Mouse (Mus musculus): ENCODE data around the gene Ccnd3. TPM values are rescaled to one million over a fixed set of nuclear protein-coding genes. Genes with fewer than 3 reads are reported as not detected.

The Ccnd3 gene
- polyA plus RNA-seq (2015; fragmentation: Nextera tagmentation; extraction: Ambion mirVana), result 394 and 407 TPM in 2 replicates

DNA sequence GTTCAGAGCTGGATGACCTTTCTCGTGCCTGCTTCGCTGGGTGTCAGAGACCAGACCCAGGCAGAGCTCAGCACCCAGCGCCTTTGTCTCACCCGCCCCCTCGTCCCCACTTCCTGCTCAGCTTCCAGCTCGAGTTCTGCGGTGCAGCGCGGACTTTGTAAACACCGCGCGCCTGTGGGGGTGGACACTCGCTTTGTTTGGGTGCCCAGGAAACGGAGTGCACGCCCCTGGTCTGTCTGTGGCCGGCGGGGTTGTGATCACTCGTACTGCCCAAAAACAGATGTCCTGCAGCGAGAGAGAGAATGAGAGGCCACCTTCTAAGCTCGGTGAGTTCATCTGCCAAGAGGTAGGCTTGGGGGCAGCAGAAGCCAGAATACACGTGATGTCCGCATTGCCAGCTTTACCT lies at the start of gene Ccnd3:
Gene Ccnd3 (plus strand): TSS at position 111 of the 406 bp plus-strand sequence.
- ATAC-seq, result peak; percentile 13
- Histone ChIP-seq H3K27ac (peak within 1 kb of the TSS; percentile 64), H3K9me3 (no peaks in the 10 kb centered on the region), H3K4me2 (replicated peaks) (peak within 1 kb of the TSS; percentile 85), H3K27me3 (replicated peaks) (no peaks in the 10 kb centered on the region), H3K4me3 (replicated peaks) (peak within 1 kb of the TSS; percentile 46), H3K9ac (peak within 1 kb of the TSS; percentile 62), H3K4me1 (replicated peaks) (peaks cover 42% of the 10 kb centered on the region), H3K36me3 (no peaks in the 10 kb centered on the region)
- WGBS, result under 1% methylated on average over 22 of the region's 22 CpGs

DNA sequence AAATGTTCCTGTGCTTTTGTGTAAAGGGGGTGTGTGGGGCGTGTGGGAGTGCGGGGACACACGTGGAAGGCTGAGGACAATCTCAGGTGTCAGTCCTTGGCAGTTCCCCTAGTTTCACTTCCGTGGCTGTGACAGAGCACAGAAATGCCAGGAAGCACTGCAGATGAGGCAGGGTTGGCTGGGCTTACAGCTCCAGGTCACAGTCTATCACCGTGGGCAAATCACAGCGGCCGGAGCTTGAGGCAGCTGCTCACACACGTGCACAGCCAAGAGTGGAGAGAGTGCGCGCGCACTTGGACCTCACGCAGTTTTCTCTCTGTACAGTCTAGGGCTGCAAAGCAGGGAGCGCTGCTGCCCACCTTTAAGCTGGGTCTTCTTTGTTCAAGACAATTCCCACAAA lies 46.5 kb upstream of the Ccnd3 start:
- Histone ChIP-seq H3K36me3 (no peaks in the 10 kb centered on the region), H3K4me1 (replicated peaks) (peaks cover 29% of the 10 kb centered on the region), H3K27me3 (replicated peaks) (no peaks in the 10 kb centered on the region), H3K9ac (no peak overlapping the region), H3K4me3 (replicated peaks) (no peak overlapping the region), H3K4me2 (replicated peaks) (no peak overlapping the region), H3K27ac (no peak overlapping the region), H3K9me3 (no peaks in the 10 kb centered on the region)
- no peak for ATAC-seq
- WGBS, result 78% methylated on average over 13 of the region's 13 CpGs

DNA sequence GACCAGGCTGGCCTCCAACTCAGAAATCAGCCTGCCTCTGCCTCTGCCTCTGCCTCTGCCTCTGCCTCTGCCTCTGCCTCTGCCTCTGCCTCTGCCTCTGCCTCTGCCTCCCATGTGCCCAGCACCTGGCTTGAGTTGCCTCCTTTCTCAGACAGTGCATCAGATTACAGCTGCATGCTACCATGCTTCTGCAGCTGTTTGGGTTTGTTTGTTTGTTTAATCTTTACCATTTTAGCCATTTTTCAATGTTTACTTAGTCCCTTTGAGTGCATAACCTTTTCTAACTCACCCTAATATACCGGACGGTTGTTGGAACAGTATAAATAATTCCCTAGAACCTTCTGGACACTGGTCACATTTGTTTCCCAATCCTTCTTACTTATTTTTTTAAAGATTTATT lies 45.9 kb upstream of the Ccnd3 start:
- WGBS, result 86% methylated on average over 2 of the region's 2 CpGs
- Histone ChIP-seq H3K27ac (no peak overlapping the region), H3K9ac (no peak overlapping the region), H3K9me3 (no peaks in the 10 kb centered on the region), H3K4me2 (replicated peaks) (no peak overlapping the region), H3K36me3 (no peaks in the 10 kb centered on the region), H3K4me1 (replicated peaks) (peaks cover 30% of the 10 kb centered on the region), H3K4me3 (replicated peaks) (no peak overlapping the region), H3K27me3 (replicated peaks) (no peaks in the 10 kb centered on the region)
- no peak for ATAC-seq

DNA sequence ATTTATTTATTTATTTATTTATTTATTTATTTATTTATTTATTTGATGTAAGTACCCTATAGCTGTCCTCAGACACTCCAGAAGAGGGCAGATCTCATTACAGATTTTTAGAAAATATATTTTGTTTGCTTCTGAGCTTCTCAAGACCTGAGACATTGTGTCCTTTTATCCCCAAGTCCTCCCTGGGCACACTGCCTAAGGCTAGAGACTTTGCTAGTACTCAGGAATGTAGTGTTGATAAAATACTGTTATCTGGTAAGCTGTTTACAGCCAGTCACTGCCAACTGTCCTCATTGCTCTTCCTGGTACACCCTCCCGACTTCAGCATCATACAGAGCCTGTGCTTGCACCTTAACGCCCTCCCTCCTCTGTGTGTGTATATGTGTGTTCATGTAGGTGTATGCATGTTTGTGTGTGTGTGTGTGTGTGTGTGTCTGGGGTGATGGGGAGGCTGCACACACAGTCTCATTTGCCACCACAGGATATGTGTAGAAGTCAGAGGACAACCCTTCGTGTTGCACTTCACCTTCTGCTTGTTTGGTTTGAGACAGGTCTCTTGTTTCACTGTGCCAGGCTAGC lies 45.4 kb upstream of the Ccnd3 start:
- no peaks in the 10 kb centered on the region for H3K36me3 ChIP-seq
- no peaks in the 10 kb centered on the region for H3K27me3 ChIP-seq (replicated peaks)
- peaks cover 33% of the 10 kb centered on the region for H3K4me1 ChIP-seq (replicated peaks)
- no peak overlapping the region for H3K9ac ChIP-seq
- 47% methylated on average over 3 of the region's 3 CpGs for WGBS
- H3K4me3 ChIP-seq (replicated peaks), result no peak overlapping the region
- H3K9me3 ChIP-seq, result no peaks in the 10 kb centered on the region
- H3K27ac ChIP-seq, result no peak overlapping the region
- H3K4me2 ChIP-seq (replicated peaks), result no peak overlapping the region
- no peak for ATAC-seq

DNA sequence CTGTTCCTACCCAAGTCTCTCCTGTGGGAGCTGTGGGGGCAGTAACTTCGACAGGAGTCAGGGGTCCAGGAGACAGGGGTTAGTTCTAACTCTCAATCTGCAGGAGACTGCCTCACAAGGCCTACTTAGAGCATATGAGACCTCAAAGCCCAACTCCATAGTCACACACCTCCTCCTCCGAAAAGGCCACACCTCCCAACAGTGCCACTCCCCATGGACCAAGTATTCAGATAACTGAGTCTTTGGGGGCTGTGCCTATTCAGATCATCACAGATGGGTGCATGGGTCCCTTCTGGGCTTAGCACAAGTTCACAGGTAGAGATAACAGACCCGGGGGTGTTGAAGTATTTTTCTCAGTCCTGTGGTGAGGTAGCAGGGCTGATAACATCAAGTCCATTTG lies 43.2 kb upstream of the Ccnd3 start:
- H3K27me3 ChIP-seq (replicated peaks), result no peaks in the 10 kb centered on the region
- H3K4me3 ChIP-seq (replicated peaks), result no peak overlapping the region
- ATAC-seq, result no peak
- H3K4me2 ChIP-seq (replicated peaks), result no peak overlapping the region
- H3K9ac ChIP-seq, result no peak overlapping the region
- H3K27ac ChIP-seq, result no peak overlapping the region
- WGBS, result 58% methylated on average over 3 of the region's 3 CpGs
- no peaks in the 10 kb centered on the region for H3K36me3 ChIP-seq
- H3K4me1 ChIP-seq (replicated peaks), result peaks cover 40% of the 10 kb centered on the region
- no peaks in the 10 kb centered on the region for H3K9me3 ChIP-seq

DNA sequence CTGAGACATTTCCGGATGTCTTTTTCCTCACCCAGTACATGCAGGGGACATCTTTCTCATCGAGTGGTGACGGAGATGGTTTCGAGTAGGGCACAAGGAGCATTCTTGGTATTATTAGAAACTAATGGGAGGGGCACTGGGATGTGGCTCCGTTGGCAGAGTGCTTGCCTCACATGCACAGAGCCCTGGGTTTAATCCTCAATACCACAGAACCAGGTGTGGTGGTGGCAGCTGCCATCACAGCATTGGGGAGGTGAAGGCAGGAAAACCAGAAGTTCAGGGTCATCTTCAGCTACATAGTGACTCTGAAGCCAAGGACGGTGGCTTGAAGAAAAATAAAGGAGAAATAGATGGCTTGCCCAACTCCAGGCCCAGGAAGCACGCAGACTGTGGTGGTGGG lies 42.6 kb upstream of the Ccnd3 start:
- no peak overlapping the region for H3K4me3 ChIP-seq (replicated peaks)
- H3K4me1 ChIP-seq (replicated peaks), result peaks cover 40% of the 10 kb centered on the region
- H3K36me3 ChIP-seq, result no peaks in the 10 kb centered on the region
- 66% methylated on average over 7 of the region's 7 CpGs for WGBS
- H3K4me2 ChIP-seq (replicated peaks), result no peak overlapping the region
- H3K9me3 ChIP-seq, result no peaks in the 10 kb centered on the region
- H3K27me3 ChIP-seq (replicated peaks), result no peaks in the 10 kb centered on the region
- ATAC-seq, result no peak
- H3K27ac ChIP-seq, result 0 out of 2 replicates have a peak overlapping the region, but pooled peaks have one; percentile 1
- H3K9ac ChIP-seq, result no peak overlapping the region

DNA sequence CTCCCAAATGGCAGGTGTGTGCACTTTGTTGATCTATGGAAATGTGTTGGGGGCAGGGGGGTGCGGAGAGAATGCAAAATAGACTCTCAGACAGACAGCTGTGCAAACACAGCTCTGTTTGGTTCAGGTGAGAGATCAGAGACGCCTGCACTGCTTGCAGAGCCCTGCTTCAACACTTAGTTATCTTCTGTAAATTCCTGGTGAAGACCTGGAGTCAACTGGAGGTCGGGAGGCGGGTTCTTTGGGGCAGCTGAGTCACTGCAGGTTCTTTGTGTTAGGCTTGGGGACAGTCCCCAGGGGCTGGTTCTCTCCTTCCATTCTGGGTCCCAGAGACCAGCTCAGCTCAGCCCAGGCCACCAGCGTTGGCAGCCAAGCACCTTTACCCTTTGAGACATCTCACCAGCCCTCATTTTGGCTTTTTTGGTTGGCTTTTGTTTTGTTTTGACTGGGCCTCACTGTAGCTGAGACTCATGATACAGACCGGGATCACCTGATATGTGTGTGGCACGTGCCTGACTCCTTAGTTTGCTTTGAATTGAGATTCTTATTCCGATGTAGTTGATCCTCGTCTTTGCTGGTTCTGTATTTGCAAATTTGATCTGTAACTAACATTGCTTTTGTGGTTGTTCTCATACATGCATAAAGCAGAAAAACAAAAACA lies 42.0 kb upstream of the Ccnd3 start:
- Histone ChIP-seq H3K4me2 (replicated peaks) (no peak overlapping the region), H3K4me3 (replicated peaks) (no peak overlapping the region), H3K27me3 (replicated peaks) (0 out of 2 replicates have a peak, but pooled peaks cover 3% of the 10 kb centered on the region), H3K9me3 (no peaks in the 10 kb centered on the region), H3K9ac (no peak overlapping the region), H3K4me1 (replicated peaks) (peaks cover 46% of the 10 kb centered on the region), H3K36me3 (no peaks in the 10 kb centered on the region), H3K27ac (0 out of 2 replicates have a peak overlapping the region, but pooled peaks have one; percentile 1)
- peak; percentile 57 for ATAC-seq
- 38% methylated on average over 9 of the region's 9 CpGs for WGBS

DNA sequence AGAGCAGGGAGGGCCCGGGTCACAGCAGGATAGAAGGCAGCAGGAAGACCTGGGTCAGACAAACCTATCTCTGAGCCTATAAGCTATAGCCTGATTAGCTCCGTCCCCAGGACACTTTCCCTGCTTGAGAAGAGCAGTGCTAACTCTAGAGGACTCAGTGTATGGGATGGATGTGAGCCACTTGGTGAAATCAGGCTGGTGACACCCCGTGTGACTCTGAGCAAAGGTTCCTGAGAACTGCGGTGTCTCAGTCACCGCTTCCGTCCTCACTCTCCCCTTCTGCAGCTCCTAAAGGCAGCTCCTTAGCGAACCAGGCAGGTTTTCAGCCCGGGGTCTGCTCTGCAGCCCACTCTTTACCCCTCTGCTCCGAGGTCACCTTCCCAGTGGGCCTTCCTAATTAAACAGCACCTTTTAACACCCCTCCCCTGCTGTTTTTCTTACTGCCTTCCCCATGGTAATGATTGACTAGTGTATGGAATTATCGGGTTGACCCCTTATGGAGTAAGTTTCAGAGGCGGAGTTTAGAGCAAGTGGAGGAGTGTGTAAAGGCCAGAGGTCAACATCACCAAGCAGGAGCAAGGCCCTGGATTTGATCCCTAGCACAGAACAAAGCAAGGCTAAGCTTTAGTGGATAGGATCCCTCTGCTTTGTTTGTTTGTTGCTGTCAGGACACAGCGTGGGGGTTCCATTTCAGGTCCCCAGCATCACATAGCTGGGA lies 40.4 kb upstream of the Ccnd3 start:
- Histone ChIP-seq H3K4me3 (replicated peaks) (no peak overlapping the region), H3K36me3 (no peaks in the 10 kb centered on the region), H3K4me1 (replicated peaks) (peaks cover 53% of the 10 kb centered on the region), H3K4me2 (replicated peaks) (peak overlapping the region; percentile 27; the same call in 1 of the 2 replicates), H3K27ac (peak overlapping the region; percentile 51), H3K9ac (no peak overlapping the region), H3K9me3 (no peaks in the 10 kb centered on the region), H3K27me3 (replicated peaks) (0 out of 2 replicates have a peak, but pooled peaks cover 3% of the 10 kb centered on the region)
- 41% methylated on average over 12 of the region's 12 CpGs for WGBS
- peak; percentile 57 for ATAC-seq

DNA sequence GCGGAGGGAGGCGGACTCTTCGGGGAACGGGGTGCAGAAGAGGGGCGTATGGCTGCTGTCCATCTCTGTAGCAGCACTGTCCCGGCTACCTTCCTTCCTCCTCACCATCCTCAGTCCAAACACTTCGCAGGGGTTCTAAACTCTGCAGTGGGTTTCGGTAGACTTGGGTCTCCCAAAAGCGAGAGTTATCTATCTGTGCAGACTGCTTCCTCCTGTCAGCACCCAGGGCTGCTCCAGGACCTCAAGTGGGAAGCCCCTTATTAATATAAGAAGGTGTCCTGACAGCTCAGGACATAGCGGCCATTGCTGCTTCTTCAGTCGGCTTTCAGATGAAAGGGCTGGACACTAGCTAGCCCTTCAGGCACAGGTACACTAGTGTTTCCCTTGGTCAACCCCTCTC lies 39.8 kb upstream of the Ccnd3 start:
- ATAC-seq, result no peak
- peak overlapping the region; percentile 27; the same call in 1 of the 2 replicates for H3K4me2 ChIP-seq (replicated peaks)
- H3K4me3 ChIP-seq (replicated peaks), result no peak overlapping the region
- H3K27ac ChIP-seq, result no peak overlapping the region; the same call in 1 of the 2 replicates
- 0 out of 2 replicates have a peak, but pooled peaks cover 3% of the 10 kb centered on the region for H3K27me3 ChIP-seq (replicated peaks)
- H3K4me1 ChIP-seq (replicated peaks), result peaks cover 54% of the 10 kb centered on the region
- no peak overlapping the region for H3K9ac ChIP-seq
- 73% methylated on average over 11 of the region's 11 CpGs for WGBS
- H3K9me3 ChIP-seq, result no peaks in the 10 kb centered on the region
- H3K36me3 ChIP-seq, result no peaks in the 10 kb centered on the region

DNA sequence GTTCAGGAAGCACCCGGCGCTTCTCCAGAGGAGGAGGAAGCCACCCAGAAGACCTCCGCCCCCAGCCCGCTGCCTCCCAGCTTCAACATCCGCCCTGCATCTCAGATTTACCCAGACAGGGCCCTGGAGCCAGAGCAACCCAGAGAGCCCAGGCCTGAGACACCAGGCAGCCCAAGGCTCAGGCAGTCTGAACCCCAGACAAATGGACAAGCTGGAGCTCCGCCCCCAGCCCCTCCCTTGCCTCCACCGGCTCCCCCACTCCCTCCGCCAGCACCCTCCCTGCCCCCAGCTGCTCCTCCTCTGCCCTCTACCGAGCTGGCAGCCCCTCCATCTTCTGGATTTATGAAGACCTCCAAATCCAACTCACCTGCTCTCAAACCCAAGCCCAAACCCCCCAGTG lies 38.6 kb upstream of the Ccnd3 start:
- Histone ChIP-seq H3K9ac (no peak overlapping the region), H3K4me3 (replicated peaks) (no peak overlapping the region), H3K27me3 (replicated peaks) (0 out of 2 replicates have a peak, but pooled peaks cover 3% of the 10 kb centered on the region), H3K36me3 (no peaks in the 10 kb centered on the region), H3K9me3 (no peaks in the 10 kb centered on the region), H3K4me1 (replicated peaks) (peaks cover 53% of the 10 kb centered on the region), H3K4me2 (replicated peaks) (no peak overlapping the region), H3K27ac (no peak overlapping the region)
- no peak for ATAC-seq
- 34% methylated on average over 9 of the region's 9 CpGs for WGBS

DNA sequence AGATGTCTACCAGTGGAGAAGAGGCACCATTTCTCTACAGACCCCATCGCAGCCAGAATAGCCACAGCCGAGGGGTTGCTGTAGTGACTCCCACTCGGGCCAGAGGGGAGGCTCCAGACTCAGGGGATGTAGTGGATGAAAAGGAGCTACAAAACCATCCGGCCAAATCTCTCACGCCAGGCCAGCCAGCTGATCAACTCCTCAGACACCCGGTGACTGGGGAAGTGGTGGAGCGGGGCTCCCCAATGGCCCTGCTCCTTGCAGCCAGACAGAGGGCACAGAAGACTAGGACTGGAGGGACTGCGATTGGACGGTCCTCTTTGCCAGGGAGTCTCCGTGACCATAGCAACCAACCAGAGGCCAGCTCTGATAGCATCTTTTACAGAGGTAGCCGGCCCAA lies 37.2 kb upstream of the Ccnd3 start:
- WGBS, result 75% methylated on average over 11 of the region's 11 CpGs
- Histone ChIP-seq H3K36me3 (no peaks in the 10 kb centered on the region), H3K4me3 (replicated peaks) (no peak overlapping the region), H3K27me3 (replicated peaks) (0 out of 2 replicates have a peak, but pooled peaks cover 3% of the 10 kb centered on the region), H3K9ac (no peak overlapping the region), H3K4me2 (replicated peaks) (no peak overlapping the region), H3K9me3 (no peaks in the 10 kb centered on the region), H3K4me1 (replicated peaks) (peaks cover 50% of the 10 kb centered on the region), H3K27ac (no peak overlapping the region)
- no peak for ATAC-seq

DNA sequence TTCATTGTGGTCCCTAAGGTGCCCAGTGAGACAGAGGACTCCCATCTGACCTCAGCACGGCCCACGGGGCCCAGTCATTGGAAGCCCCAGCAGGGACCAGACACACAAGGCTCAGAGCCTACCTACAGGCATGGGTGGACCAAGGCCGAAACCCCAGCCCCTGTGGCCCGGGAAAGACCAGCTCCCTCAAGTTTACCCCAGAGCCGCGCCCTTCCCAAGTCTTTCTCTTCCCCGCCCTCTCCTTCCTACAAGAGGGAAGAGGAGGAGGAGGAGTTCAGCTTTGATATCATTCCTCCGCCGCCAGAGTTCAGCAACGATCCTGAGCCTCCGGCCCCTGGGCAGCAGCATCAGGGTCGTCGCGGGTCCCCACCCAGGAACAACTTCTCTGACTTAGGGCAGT lies 36.8 kb upstream of the Ccnd3 start:
- peak overlapping the region; percentile 47 for H3K4me2 ChIP-seq (replicated peaks)
- no peak overlapping the region for H3K27ac ChIP-seq
- 0 out of 2 replicates have a peak, but pooled peaks cover 3% of the 10 kb centered on the region for H3K27me3 ChIP-seq (replicated peaks)
- peaks cover 51% of the 10 kb centered on the region for H3K4me1 ChIP-seq (replicated peaks)
- ATAC-seq, result no peak
- no peaks in the 10 kb centered on the region for H3K36me3 ChIP-seq
- H3K9ac ChIP-seq, result no peak overlapping the region
- peak overlapping the region; percentile 17 for H3K4me3 ChIP-seq (replicated peaks)
- H3K9me3 ChIP-seq, result no peaks in the 10 kb centered on the region
- WGBS, result 32% methylated on average over 14 of the region's 14 CpGs

Data from intestine, embryonic 15.5 days (tissue).